Mouse (Mus musculus): ENCODE data around the gene Aif1l. TPM values are rescaled to one million over a fixed set of nuclear protein-coding genes. Genes with fewer than 3 reads are reported as not detected.

Aif1l gene
- polyA plus RNA-seq, 1 experiment from 2014 or later, result 36.1 TPM

Other genes starting within 250 kb of the Aif1l start
- 0.05 and 0.14 TPM in 2 replicates for gene Qrfp, start 139.6 kb upstream of the Aif1l start, polyA plus RNA-seq (2015; fragmentation: Nextera tagmentation; extraction: Ambion mirVana)
- gene Fibcd1, start 104.1 kb upstream of the Aif1l start, polyA plus RNA-seq (2015; fragmentation: Nextera tagmentation; extraction: Ambion mirVana), result 0.03 TPM in 1 of 2 replicates, not detected in the other
- 1.2 and 1.6 TPM in 2 replicates for gene Lamc3, start 62.8 kb upstream of the Aif1l start, polyA plus RNA-seq (2015; fragmentation: Nextera tagmentation; extraction: Ambion mirVana)
- gene Nup214, start 24.3 kb downstream of the Aif1l start, polyA plus RNA-seq (2015; fragmentation: Nextera tagmentation; extraction: Ambion mirVana), result 82.9 and 86.7 TPM in 2 replicates
- 4.6 and 5.8 TPM in 2 replicates for gene Fam78a, start 134.7 kb downstream of the Aif1l start, polyA plus RNA-seq (2015; fragmentation: Nextera tagmentation; extraction: Ambion mirVana)
- gene Plpp7, start 145.4 kb downstream of the Aif1l start, polyA plus RNA-seq (2015; fragmentation: Nextera tagmentation; extraction: Ambion mirVana), result 3.9 and 4.2 TPM in 2 replicates
- gene Prrc2b, start 200.9 kb downstream of the Aif1l start, polyA plus RNA-seq (2015; fragmentation: Nextera tagmentation; extraction: Ambion mirVana), result 49.5 and 51.7 TPM in 2 replicates